Comparison of ENCODE assay signal across 14 mouse cellular contexts in the genomic region with DNA sequence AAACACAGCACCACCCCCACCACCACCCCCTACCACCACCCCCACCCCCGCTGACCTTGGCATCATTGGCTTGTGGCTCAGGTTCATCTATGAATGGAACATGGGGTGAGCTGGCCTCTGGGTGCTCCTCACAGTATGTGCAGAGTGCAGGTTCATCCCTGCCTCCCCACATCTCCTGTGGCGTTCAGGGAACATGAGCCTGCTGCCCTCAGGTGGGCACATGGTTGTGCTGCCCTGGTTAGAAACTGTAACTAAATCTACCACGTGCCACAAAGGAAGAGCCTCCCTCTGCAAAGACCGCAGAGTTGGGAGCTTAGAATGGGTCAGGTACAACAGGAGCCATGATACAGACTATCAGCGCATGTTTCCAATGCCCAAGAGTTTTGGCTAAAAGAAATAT.
"Had no signal": no experiment of that assay in that cellular context is flagged by ENCODE, and none has a peak within 500 bp of the region (broad histone marks: within the 10 kb centered on the region; RNA-seq: fewer than 3 reads in every experiment).

No protein-coding gene starts in this region.

- H3K36me3 ChIP-seq: kidney, embryonic 15.5 days; limb, embryonic 13.5 days; midbrain, embryonic 10.5 days; neural tube, embryonic 15.5 days had no signal

- H3K9ac ChIP-seq: kidney, embryonic 15.5 days; limb, embryonic 13.5 days; liver, embryonic 14.5 days; neural tube, embryonic 15.5 days had no signal

- H3K4me2 ChIP-seq: kidney, embryonic 15.5 days; limb, embryonic 13.5 days; neural tube, embryonic 15.5 days had no signal

- H3K9me3 ChIP-seq: kidney, embryonic 15.5 days; limb, embryonic 13.5 days; midbrain, embryonic 10.5 days; neural tube, embryonic 15.5 days had no signal

- H3K27ac ChIP-seq: kidney, embryonic 15.5 days; limb, embryonic 13.5 days; liver, embryonic 14.5 days; midbrain, embryonic 10.5 days; neural tube, embryonic 15.5 days had no signal

- ATAC-seq: lung, postnatal 0 days had no signal

- H3K4me1 ChIP-seq: limb, embryonic 13.5 days; midbrain, embryonic 10.5 days had no signal

- H3K4me3 ChIP-seq: kidney, embryonic 15.5 days; limb, embryonic 13.5 days; midbrain, embryonic 10.5 days; myocyte; neural tube, embryonic 15.5 days had no signal

- DNase-seq: kidney, adult 18-20 months; kidney, postnatal 25 days; left cerebral cortex, postnatal 4 days; lung, adult 18-20 months; lung, postnatal 4 days; right cerebral cortex, adult 18-20 months; right cerebral cortex, postnatal 25 days had no signal
